Comparison of ENCODE assay signal across 24 mouse cellular contexts in the genomic region with DNA sequence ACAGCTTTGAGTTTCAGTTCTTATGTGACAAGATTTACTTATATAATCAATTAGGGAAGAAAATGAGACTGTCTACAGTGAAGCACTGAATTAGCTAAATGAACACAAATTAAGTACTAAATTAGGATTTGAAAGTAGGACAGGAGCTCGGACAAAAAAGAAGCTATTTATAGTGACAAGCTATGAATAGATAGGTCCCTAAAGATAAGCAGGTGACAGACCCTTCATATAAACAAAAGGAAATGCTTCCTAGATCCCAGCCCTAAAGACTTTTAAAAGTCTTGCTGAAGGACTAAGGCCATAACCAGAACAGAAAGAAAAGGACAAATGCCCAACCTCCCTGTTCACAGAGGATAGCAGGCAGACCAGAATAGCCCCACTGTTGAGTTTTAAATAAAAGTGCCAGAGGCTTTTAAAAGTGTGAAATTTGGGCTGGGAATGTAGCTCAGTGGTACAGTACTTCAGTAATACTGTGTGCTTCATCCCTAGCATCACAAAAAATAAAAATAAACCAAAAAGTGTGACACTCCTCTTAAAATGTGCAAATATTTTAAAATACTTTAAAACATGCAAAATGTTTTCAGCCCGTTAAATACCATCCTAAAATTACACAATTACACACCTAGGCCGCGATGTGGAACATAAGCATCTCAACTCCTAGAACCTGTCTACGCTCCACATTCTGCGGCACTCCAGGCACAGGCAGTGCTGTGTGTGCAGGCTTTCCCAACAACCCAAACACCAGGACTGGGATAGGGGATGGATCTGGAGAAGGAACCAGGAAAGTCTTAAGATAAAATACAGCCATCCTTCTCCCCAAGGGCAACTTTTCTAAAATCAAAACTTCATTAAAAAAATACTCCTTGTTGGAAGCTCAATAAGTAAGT. TPM values are rescaled to one million over a fixed set of nuclear protein-coding genes. Genes with fewer than 3 reads are reported as not detected.
DNase-seq lines count a peak whose midpoint lies in the region; ATAC-seq lines count a peak whose summit lies in the region.
"Had no signal": no experiment of that assay in that cellular context is flagged by ENCODE, and none has a peak within 500 bp of the region (broad histone marks: within the 10 kb centered on the region; RNA-seq: fewer than 3 reads in every experiment).

No protein-coding gene starts in this region.

- H3K4me1 ChIP-seq in heart, embryonic 13.5 days: peaks cover 57% of the 10 kb centered on the region
- peaks cover 52% of the 10 kb centered on the region for H3K4me1 ChIP-seq in liver, embryonic 12.5 days
- H3K4me1 ChIP-seq: limb, embryonic 15.5 days had no signal

- DNase-seq in frontal cortex, postnatal 14 days (ENCODE audit: low spot score in 2 of 2): no peak
- no peak for DNase-seq in heart, adult 11 months
- no peak for DNase-seq in liver
- DNase-seq in brain, adult 2 months (ENCODE audit: low read depth, low spot score): peak; percentile 36
- no peak for DNase-seq in cerebellum, adult 18-20 months
- DNase-seq: adrenal gland, adult 2 months; cerebellum, adult 2 months; cerebellum, postnatal 25 days; gastrocnemius, postnatal 10 days; kidney, adult 2 months; left cerebral cortex, postnatal 4 days; lung, adult 18-20 months; lung, postnatal 14 days; retina, postnatal 1 day; thymus, postnatal 14 days had no signal

- no peaks in the 10 kb centered on the region for H3K36me3 ChIP-seq in heart, embryonic 13.5 days
- 0 out of 2 replicates have a peak, but pooled peaks cover 2% of the 10 kb centered on the region for H3K36me3 ChIP-seq in liver, embryonic 12.5 days
- H3K36me3 ChIP-seq: embryonic facial prominence, embryonic 12.5 days; hindbrain, embryonic 15.5 days; limb, embryonic 15.5 days; midbrain, embryonic 12.5 days; neural tube, embryonic 13.5 days had no signal

- H3K9me3 ChIP-seq in heart, embryonic 13.5 days: no peaks in the 10 kb centered on the region
- H3K9me3 ChIP-seq in liver, embryonic 12.5 days (replicated peaks): no peaks in the 10 kb centered on the region
- H3K9me3 ChIP-seq: embryonic facial prominence, embryonic 12.5 days; hindbrain, embryonic 15.5 days; limb, embryonic 15.5 days; midbrain, embryonic 12.5 days; neural tube, embryonic 13.5 days had no signal

- peak; percentile 86 for ATAC-seq in frontal cortex, adult (ENCODE audit: low TSS enrichment)
- ATAC-seq in heart, embryonic 13.5 days (ENCODE audit: extremely low read depth, insufficient number of reproducible peaks, low FRiP score, low TSS enrichment): no peak
- ATAC-seq in liver, embryonic 12.5 days: no peak

- no peak overlapping the region for H3K4me3 ChIP-seq in heart, embryonic 13.5 days
- H3K4me3 ChIP-seq in liver, embryonic 12.5 days: no peak overlapping the region
- H3K4me3 ChIP-seq: embryonic facial prominence, embryonic 12.5 days; hindbrain, embryonic 15.5 days; limb, embryonic 15.5 days; midbrain, embryonic 12.5 days; neural tube, embryonic 13.5 days had no signal

- H3K4me2 ChIP-seq in heart, embryonic 13.5 days: peak overlapping the region; percentile 32
- H3K4me2 ChIP-seq in liver, embryonic 12.5 days: no peak overlapping the region
- H3K4me2 ChIP-seq: embryonic facial prominence, embryonic 12.5 days; hindbrain, embryonic 15.5 days; limb, embryonic 15.5 days; midbrain, embryonic 12.5 days; neural tube, embryonic 13.5 days had no signal

- peak overlapping the region; percentile 42 for H3K9ac ChIP-seq in heart, embryonic 13.5 days
- H3K9ac ChIP-seq in liver, embryonic 12.5 days: peak overlapping the region; percentile 27; the same call in 1 of the 2 replicates
- H3K9ac ChIP-seq: embryonic facial prominence, embryonic 12.5 days; hindbrain, embryonic 15.5 days; limb, embryonic 15.5 days; midbrain, embryonic 12.5 days; neural tube, embryonic 13.5 days had no signal

- no peaks in the 10 kb centered on the region for H3K27me3 ChIP-seq in heart, embryonic 13.5 days (replicated peaks)
- H3K27me3 ChIP-seq in liver, embryonic 12.5 days (replicated peaks): no peaks in the 10 kb centered on the region
- H3K27me3 ChIP-seq: embryonic facial prominence, embryonic 12.5 days; hindbrain, embryonic 15.5 days; limb, embryonic 15.5 days; midbrain, embryonic 12.5 days; neural tube, embryonic 13.5 days had no signal

- WGBS in heart, embryonic 13.5 days: 51% methylated on average over 6 of the region's 6 CpGs
- WGBS in liver, embryonic 12.5 days (ENCODE audit: insufficient replicate concordance): 76% methylated on average over 6 of the region's 6 CpGs

- peak overlapping the region; percentile 60 for H3K27ac ChIP-seq in heart, embryonic 13.5 days (replicated peaks)
- no peak overlapping the region for H3K27ac ChIP-seq in liver, embryonic 12.5 days
- H3K27ac ChIP-seq: embryonic facial prominence, embryonic 12.5 days; hindbrain, embryonic 15.5 days; kidney, postnatal 0 days; limb, embryonic 15.5 days; midbrain, embryonic 12.5 days; neural tube, embryonic 13.5 days had no signal

RNA-seq across cellular contexts. Expression of a gene that starts 9.0 kb away (rescaled TPM):
- 9.3 and 10.2 TPM in 2 replicates for polyA plus RNA-seq in heart, embryonic 13.5 days (2015; fragmentation: Nextera tagmentation; extraction: Ambion mirVana)
- polyA plus RNA-seq in liver, embryonic 12.5 days (2016; fragmentation: Nextera tagmentation; extraction: Ambion mirVana): 4.9 and 5.8 TPM in 2 replicates
